Mouse (Mus musculus) midbrain, embryonic 13.5 days (tissue): ENCODE measurements around the gene Kpnb1. TPM values are rescaled to one million over a fixed set of nuclear protein-coding genes. Genes with fewer than 3 reads are reported as not detected.

Experiments used
- ATAC-seq: fragments of 200-750 bp; cut with Nextera tagmentation; 2 replicates; pipeline ENCODE4 v1.8.0; 2017; ENCODE audit warnings: mild to moderate bottlenecking, moderate TSS enrichment, moderate library complexity
- H3K27ac ChIP-seq: fragments of 300-500 bp; sonication (generic); 2 replicates; pipeline ENCODE4 v1.5.1; 2015; ENCODE audit warnings: inconsistent platforms, mild to moderate bottlenecking, moderate library complexity
- H3K27me3 ChIP-seq: fragments of 300-500 bp; sonication (generic); 2 replicates; pipeline ENCODE4 v1.6.1; 2015; ENCODE audit warnings: mild to moderate bottlenecking, inconsistent platforms
- H3K36me3 ChIP-seq: fragments of 300-500 bp; sonication (generic); 2 replicates; pipeline ENCODE4 v1.6.1; 2015; ENCODE audit warnings: mild to moderate bottlenecking, inconsistent platforms
- H3K4me1 ChIP-seq: fragments of 300-500 bp; sonication (generic); replicated peaks from 2 replicates; pipeline ENCODE4 v1.6.1; 2015; ENCODE audit warnings: inconsistent platforms
- H3K4me2 ChIP-seq: fragments of 300-500 bp; sonication (generic); replicated peaks from 2 replicates; pipeline ENCODE4 v1.6.1; 2015; ENCODE audit warnings: moderate library complexity, mild to moderate bottlenecking, inconsistent platforms
- H3K4me3 ChIP-seq: fragments of 300-500 bp; sonication (generic); replicated peaks from 2 replicates; pipeline ENCODE4 v1.5.1; 2015; ENCODE audit warnings: mild to moderate bottlenecking, inconsistent platforms
- H3K9ac ChIP-seq: fragments of 300-500 bp; sonication (generic); replicated peaks from 2 replicates; pipeline ENCODE4 v1.6.1; 2015; ENCODE audit warnings: mild to moderate bottlenecking, inconsistent platforms
- H3K9me3 ChIP-seq: fragments of 300-500 bp; sonication (generic); 2 replicates; pipeline ENCODE4 v1.6.1; 2016; ENCODE audit warnings: mild to moderate bottlenecking, inconsistent platforms
- WGBS: fragments of 180-500 bp; shearing (Covaris S2); methylation state at CpG from one replicate; pipeline ENCODE4 v1.1.7; 2015; 5-methylcytosine and 5-hydroxymethylcytosine counted together
- polyA plus RNA-seq: library from polyadenylated mRNA; unstranded; fragments of >200 nt; fragmentation: Nextera tagmentation; extraction: Ambion mirVana; gene quantifications from 2 replicates; pipeline ENCODE4 v1.2.1, GENCODE M21; 2015

The Kpnb1 gene
- polyA plus RNA-seq, 1 experiment from 2014 or later, result 43.0 TPM

- Histone ChIP-seq H3K4me1 (peaks cover 5% of the 10 kb centered on the region; the same call in 1 of the 2 replicates), H3K36me3 (0 out of 2 replicates have a peak, but pooled peaks cover 6% of the 10 kb centered on the region), H3K9me3 (no peaks in the 10 kb centered on the region), H3K9ac (no peak overlapping the region), H3K27me3 (peaks cover 44% of the 10 kb centered on the region), H3K4me3 (no peak overlapping the region), H3K27ac (no peak overlapping the region), H3K4me2 (no peak overlapping the region)
- ATAC-seq, result no peak
- 34% methylated on average over 6 of the region's 6 CpGs for WGBS
These were observed 55.5 kb downstream of the Kpnb1 start for GRCm38 (mm10) chr11:97132185-97132584.

GRCm38 (mm10) chr11:97131683-97132082 is 56.0 kb downstream of the Kpnb1 start:
- Histone ChIP-seq H3K9me3 (no peaks in the 10 kb centered on the region), H3K4me3 (no peak overlapping the region), H3K9ac (no peak overlapping the region), H3K4me2 (no peak overlapping the region), H3K36me3 (0 out of 2 replicates have a peak, but pooled peaks cover 2% of the 10 kb centered on the region), H3K27ac (no peak overlapping the region), H3K4me1 (peaks cover 10% of the 10 kb centered on the region), H3K27me3 (peaks cover 45% of the 10 kb centered on the region)
- WGBS, result 84% methylated on average over 2 of the region's 2 CpGs
- ATAC-seq, result no peak

DNA sequence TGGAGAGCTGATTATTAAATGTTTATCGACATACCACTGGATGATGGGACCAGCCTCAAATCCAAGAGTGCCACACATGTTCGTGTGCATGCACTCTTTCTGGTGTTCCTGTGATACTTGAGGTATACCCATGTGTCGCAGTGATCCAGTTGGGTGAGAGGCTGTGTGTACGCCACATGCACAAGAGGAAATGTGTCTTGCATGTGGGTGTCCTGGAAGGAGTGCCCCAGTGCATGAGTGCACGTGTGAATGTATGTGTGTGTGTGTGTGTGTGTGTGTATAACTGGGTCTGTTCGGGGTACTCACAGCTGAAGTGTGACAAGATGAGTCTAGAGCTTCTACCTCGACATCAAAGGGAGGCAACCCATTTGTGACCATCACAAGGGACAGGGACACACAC is 57.4 kb downstream of the Kpnb1 start:
- Histone ChIP-seq H3K9me3 (no peaks in the 10 kb centered on the region), H3K4me3 (no peak overlapping the region), H3K4me1 (peaks cover 12% of the 10 kb centered on the region), H3K27ac (no peak overlapping the region), H3K9ac (no peak overlapping the region), H3K36me3 (no peaks in the 10 kb centered on the region), H3K4me2 (no peak overlapping the region), H3K27me3 (peaks cover 47% of the 10 kb centered on the region)
- no peak for ATAC-seq
- WGBS, result 83% methylated on average over 7 of the region's 7 CpGs

- no peak for ATAC-seq
- Histone ChIP-seq H3K9me3 (no peaks in the 10 kb centered on the region), H3K4me2 (no peak overlapping the region), H3K36me3 (no peaks in the 10 kb centered on the region), H3K27ac (no peak overlapping the region), H3K27me3 (peaks cover 41% of the 10 kb centered on the region), H3K4me3 (no peak overlapping the region), H3K9ac (no peak overlapping the region), H3K4me1 (peaks cover 24% of the 10 kb centered on the region)
- WGBS, result 74% methylated on average over 3 of the region's 3 CpGs
These were observed 58.7 kb downstream of the Kpnb1 start for GRCm38 (mm10) chr11:97128956-97129355.

DNA sequence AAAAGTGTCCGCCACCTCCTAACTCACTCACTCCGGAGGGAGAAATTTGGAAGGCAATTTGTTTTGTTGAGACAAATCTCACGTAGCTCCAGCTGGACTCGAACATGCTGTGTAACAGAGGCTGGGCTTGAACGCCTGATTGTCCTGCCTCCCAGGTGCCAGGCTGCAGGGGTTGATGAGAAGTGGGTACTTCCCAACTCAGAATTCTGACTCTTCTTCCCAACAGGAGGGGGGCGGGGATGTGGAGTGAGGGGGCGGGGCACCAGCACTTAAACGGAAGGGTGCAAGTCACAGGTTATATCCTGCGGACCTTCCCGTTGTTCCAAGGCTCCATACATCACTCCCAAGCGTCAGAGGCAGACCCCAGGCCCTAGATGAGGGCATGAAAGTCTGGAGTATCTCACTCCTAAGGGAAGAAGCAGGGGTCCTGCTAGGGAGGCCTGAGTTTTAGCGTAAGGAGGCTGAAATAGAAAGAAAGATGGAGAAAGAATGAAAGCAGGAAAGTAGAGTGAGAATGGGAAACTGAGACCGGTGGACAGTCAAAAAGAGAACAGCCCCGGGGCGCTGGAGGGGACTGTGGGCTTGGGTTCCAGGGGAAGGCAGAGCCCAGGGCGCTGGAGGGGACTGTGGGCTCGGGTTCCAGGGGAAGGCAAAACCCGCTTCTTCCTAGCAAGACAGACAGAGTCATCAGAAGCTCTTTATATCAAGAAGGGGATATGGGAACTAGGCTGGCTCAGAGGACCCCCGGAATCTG is 60.0 kb downstream of the Kpnb1 start:
- no peak for ATAC-seq
- no peaks in the 10 kb centered on the region for H3K9me3 ChIP-seq
- peak overlapping the region; percentile 43 for H3K4me3 ChIP-seq
- H3K36me3 ChIP-seq, result no peaks in the 10 kb centered on the region
- no peak overlapping the region for H3K27ac ChIP-seq
- peaks cover 36% of the 10 kb centered on the region for H3K27me3 ChIP-seq
- WGBS, result 16% methylated on average over 19 of the region's 19 CpGs
- H3K9ac ChIP-seq, result 0 out of 2 replicates have a peak overlapping the region, but pooled peaks have one; percentile 53
- peak overlapping the region; percentile 73 for H3K4me2 ChIP-seq
- peaks cover 31% of the 10 kb centered on the region for H3K4me1 ChIP-seq

DNA sequence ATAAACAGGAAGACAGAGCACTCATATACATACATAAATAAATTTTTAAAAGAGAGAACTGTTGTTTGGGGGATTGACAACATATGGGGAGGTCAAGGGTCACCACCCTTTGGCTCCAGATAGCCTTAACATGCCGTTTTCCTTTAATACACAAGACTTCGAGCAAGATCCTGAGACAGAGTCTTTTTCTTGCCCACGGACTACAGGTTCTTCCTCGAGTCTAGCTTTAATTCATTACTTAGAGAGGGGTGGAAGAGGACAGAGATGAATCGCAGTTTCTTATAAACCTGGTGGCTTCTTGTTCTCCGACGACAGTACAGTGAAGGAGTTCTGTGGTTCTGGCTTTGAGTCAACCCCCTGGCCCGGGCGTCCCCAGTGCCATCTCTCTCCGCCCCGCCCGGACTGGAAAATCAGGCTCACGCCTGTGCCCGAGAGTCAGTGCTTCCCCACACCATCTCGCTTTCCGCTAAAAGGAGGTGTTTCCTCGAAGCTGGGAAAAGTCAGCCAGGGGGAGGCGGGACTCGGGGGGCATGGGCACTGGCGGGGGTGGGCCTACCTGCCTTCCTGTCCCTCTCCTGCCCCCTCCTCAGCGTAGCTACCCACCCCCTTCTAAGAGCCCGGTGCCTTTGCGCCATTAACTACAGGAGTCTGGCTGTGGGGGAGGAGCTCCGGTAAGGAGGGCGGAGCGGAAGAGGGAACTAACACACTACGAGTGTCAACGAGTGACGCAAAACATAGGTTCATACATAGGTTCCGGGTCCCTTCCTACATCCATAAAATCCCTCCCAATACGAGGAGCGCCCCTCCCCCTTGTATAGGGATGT is 60.8 kb downstream of the Kpnb1 start:
- peaks cover 36% of the 10 kb centered on the region for H3K27me3 ChIP-seq
- H3K4me2 ChIP-seq, result peak overlapping the region; percentile 73
- no peak overlapping the region for H3K27ac ChIP-seq
- ATAC-seq, result peak; percentile 73; the same call in 1 of the 2 replicates
- 5% methylated on average over 32 of the region's 32 CpGs for WGBS
- peaks cover 31% of the 10 kb centered on the region for H3K4me1 ChIP-seq
- H3K9me3 ChIP-seq, result no peaks in the 10 kb centered on the region
- H3K4me3 ChIP-seq, result peak overlapping the region; percentile 43
- H3K9ac ChIP-seq, result peak overlapping the region; percentile 53; the same call in 1 of the 2 replicates
- H3K36me3 ChIP-seq, result no peaks in the 10 kb centered on the region

DNA sequence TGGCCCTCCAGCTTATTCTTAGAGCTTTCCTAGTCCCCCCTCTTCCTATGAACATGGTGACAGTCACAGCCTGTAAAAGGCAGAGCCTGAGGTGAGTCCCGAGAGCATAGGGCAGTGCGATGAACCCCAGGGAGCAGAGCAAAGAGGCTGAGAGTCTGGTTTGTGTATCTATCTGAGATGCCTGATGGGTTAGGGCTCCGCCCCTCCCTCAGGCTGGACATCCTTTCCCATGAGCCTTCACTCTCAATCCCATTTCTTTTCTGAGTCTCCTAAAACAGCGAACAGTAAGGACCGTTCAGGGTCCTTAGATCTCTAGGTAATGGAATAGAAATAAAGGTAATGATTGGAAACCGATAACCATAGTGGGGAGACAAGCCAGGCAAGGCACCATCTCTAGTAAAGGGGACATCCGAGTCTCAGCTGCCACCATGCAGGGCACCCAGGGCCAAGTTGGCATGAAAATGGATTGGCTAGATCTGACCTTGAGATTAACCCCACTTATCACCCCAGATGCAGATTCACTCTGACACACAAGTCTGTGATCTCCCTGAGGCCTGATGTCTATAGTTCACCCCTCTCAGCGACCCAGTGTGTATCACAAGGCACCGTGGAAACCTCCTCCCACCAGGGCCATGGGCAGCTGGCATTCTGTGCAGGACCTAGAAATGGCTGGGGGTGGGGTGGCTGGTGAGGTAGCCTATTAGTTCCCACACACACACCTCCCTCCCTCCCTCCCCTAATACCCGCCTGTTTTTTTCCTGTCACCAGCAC is 63.2 kb downstream of the Kpnb1 start:
- WGBS, result 57% methylated on average over 10 of the region's 10 CpGs
- Histone ChIP-seq H3K4me1 (peaks cover 31% of the 10 kb centered on the region), H3K9me3 (no peaks in the 10 kb centered on the region), H3K9ac (no peak overlapping the region), H3K4me3 (no peak overlapping the region), H3K27me3 (peaks cover 31% of the 10 kb centered on the region), H3K36me3 (no peaks in the 10 kb centered on the region), H3K4me2 (no peak overlapping the region), H3K27ac (no peak overlapping the region)
- no peak for ATAC-seq

GRCm38 (mm10) chr11:97123282-97123890 is 64.3 kb downstream of the Kpnb1 start:
- H3K36me3 ChIP-seq, result no peaks in the 10 kb centered on the region
- no peak overlapping the region for H3K9ac ChIP-seq
- 8% methylated on average over 11 of the region's 11 CpGs for WGBS
- no peaks in the 10 kb centered on the region for H3K9me3 ChIP-seq
- H3K4me3 ChIP-seq, result no peak overlapping the region
- H3K27me3 ChIP-seq, result peaks cover 31% of the 10 kb centered on the region
- H3K4me2 ChIP-seq, result no peak overlapping the region
- ATAC-seq, result no peak
- no peak overlapping the region for H3K27ac ChIP-seq
- peaks cover 31% of the 10 kb centered on the region for H3K4me1 ChIP-seq

GRCm38 (mm10) chr11:97120641-97121040 is 67.0 kb downstream of the Kpnb1 start:
- H3K27ac ChIP-seq, result no peak overlapping the region
- no peaks in the 10 kb centered on the region for H3K9me3 ChIP-seq
- H3K9ac ChIP-seq, result peak overlapping the region; percentile 17; the same call in 1 of the 2 replicates
- peaks cover 35% of the 10 kb centered on the region for H3K27me3 ChIP-seq
- no peaks in the 10 kb centered on the region for H3K36me3 ChIP-seq
- H3K4me3 ChIP-seq, result no peak overlapping the region
- 66% methylated on average over 3 of the region's 3 CpGs for WGBS
- no peak overlapping the region for H3K4me2 ChIP-seq
- ATAC-seq, result no peak
- peaks cover 19% of the 10 kb centered on the region for H3K4me1 ChIP-seq

- no peak overlapping the region for H3K27ac ChIP-seq
- no peak overlapping the region for H3K4me3 ChIP-seq
- no peak overlapping the region for H3K4me2 ChIP-seq
- H3K9ac ChIP-seq, result no peak overlapping the region
- WGBS, result 57% methylated on average over 10 of the region's 10 CpGs
- H3K36me3 ChIP-seq, result no peaks in the 10 kb centered on the region
- no peaks in the 10 kb centered on the region for H3K9me3 ChIP-seq
- H3K4me1 ChIP-seq, result peaks cover 22% of the 10 kb centered on the region
- peaks cover 39% of the 10 kb centered on the region for H3K27me3 ChIP-seq
- no peak for ATAC-seq
These were observed 67.5 kb downstream of the Kpnb1 start for GRCm38 (mm10) chr11:97120221-97120620.

DNA sequence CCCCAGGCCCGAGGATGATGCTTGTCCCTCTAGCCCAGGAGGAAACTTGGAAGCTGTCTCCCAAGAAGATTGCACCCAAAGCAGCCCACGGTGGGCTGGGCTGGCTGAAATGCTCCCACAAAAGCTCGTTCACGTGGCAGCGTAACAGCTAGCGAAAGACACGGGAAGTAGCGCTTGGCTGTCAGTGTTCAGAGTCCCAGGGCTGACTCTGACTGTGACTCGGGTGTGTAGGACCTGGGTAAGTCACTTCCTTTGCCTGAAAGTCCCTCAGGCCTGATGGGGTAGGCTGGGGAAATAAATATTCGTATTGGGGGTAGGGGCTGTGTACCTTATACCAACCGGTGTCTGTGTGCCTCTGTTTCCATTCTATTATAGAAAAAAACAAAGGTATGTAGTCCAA is 71.9 kb downstream of the Kpnb1 start:
- H3K4me2 ChIP-seq, result no peak overlapping the region
- no peak overlapping the region for H3K4me3 ChIP-seq
- no peak overlapping the region for H3K9ac ChIP-seq
- H3K27me3 ChIP-seq, result peaks cover 75% of the 10 kb centered on the region
- no peak overlapping the region for H3K27ac ChIP-seq
- H3K9me3 ChIP-seq, result no peaks in the 10 kb centered on the region
- no peak for ATAC-seq
- H3K4me1 ChIP-seq, result peaks cover 17% of the 10 kb centered on the region
- 4% methylated on average over 11 of the region's 11 CpGs for WGBS
- H3K36me3 ChIP-seq, result no peaks in the 10 kb centered on the region
